Mouse (Mus musculus) heart, adult 18-20 months (tissue): ENCODE measurements around the gene Ksr2. TPM values are rescaled to one million over a fixed set of nuclear protein-coding genes. Genes with fewer than 3 reads are reported as not detected.

Source experiments
- DNase-seq, 2 experiments: peaks; one replicate each; pipeline ENCODE4 v3.0.0; 2021 to 2022; ENCODE audit warnings: mixed read lengths in 1 of 2
- total RNA-seq, 2 experiments: library from RNA; stranded (reverse); gene quantifications; 2 replicates each; pipeline ENCODE4 v1.2.3; 2021

Gene Ksr2
- total RNA-seq, 2 experiments from 2014 or later: 0.07 to 0.10 TPM

- DNase-seq: no peak
Observed at GRCm38 (mm10) chr5:117523010-117523409, 109.2 kb downstream of the Ksr2 start.

- no peak for DNase-seq
Observed at GRCm38 (mm10) chr5:117530991-117531390, 117.2 kb downstream of the Ksr2 start.

GRCm38 (mm10) chr5:117539221-117539620 is 125.4 kb downstream of the Ksr2 start:
- DNase-seq: no peak

- no peak for DNase-seq
Observed at GRCm38 (mm10) chr5:117541654-117542053, 127.9 kb downstream of the Ksr2 start.

- no peak for DNase-seq
Observed at GRCm38 (mm10) chr5:117546694-117547268, 133.0 kb downstream of the Ksr2 start.

GRCm38 (mm10) chr5:117550992-117551391 is 137.2 kb downstream of the Ksr2 start:
- DNase-seq: no peak

- DNase-seq: no peak
Observed at GRCm38 (mm10) chr5:117552096-117552495, 138.3 kb downstream of the Ksr2 start.

GRCm38 (mm10) chr5:117554505-117554904 is 140.7 kb downstream of the Ksr2 start:
- no peak for DNase-seq

GRCm38 (mm10) chr5:117556570-117556969 is 142.8 kb downstream of the Ksr2 start:
- DNase-seq: no peak

- no peak for DNase-seq
Observed at GRCm38 (mm10) chr5:117561080-117561479, 147.3 kb downstream of the Ksr2 start.

- DNase-seq: no peak
Observed at GRCm38 (mm10) chr5:117566051-117566665, 152.4 kb downstream of the Ksr2 start.

- no peak for DNase-seq
Observed at GRCm38 (mm10) chr5:117569190-117569795, 155.5 kb downstream of the Ksr2 start.

GRCm38 (mm10) chr5:117572428-117572827 is 158.6 kb downstream of the Ksr2 start:
- DNase-seq: no peak

GRCm38 (mm10) chr5:117574894-117575293 is 161.1 kb downstream of the Ksr2 start:
- no peak for DNase-seq

- DNase-seq: no peak
Observed at GRCm38 (mm10) chr5:117577598-117577997, 163.8 kb downstream of the Ksr2 start.

- DNase-seq: no peak
Observed at GRCm38 (mm10) chr5:117581711-117582110, 167.9 kb downstream of the Ksr2 start.

GRCm38 (mm10) chr5:117584428-117584827 is 170.6 kb downstream of the Ksr2 start:
- no peak for DNase-seq

- DNase-seq: no peak
Observed at GRCm38 (mm10) chr5:117589266-117589665, 175.5 kb downstream of the Ksr2 start.

GRCm38 (mm10) chr5:117593273-117593672 is 179.5 kb downstream of the Ksr2 start:
- no peak for DNase-seq

GRCm38 (mm10) chr5:117596803-117597202 is 183.0 kb downstream of the Ksr2 start:
- no peak for DNase-seq

- no peak for DNase-seq
Observed at GRCm38 (mm10) chr5:117602026-117602425, 188.2 kb downstream of the Ksr2 start.

- DNase-seq: no peak
Observed at GRCm38 (mm10) chr5:117607761-117608309, 194.0 kb downstream of the Ksr2 start.

GRCm38 (mm10) chr5:117614331-117615024 is 200.7 kb downstream of the Ksr2 start:
- DNase-seq: peak; percentile 17 to 77
